Mouse (Mus musculus): ENCODE measurements around the gene Gm5148.
A peak's percentile ranks its signal among the peaks of the same experiment; 100 is the strongest.

Gene Gm5148

DNA sequence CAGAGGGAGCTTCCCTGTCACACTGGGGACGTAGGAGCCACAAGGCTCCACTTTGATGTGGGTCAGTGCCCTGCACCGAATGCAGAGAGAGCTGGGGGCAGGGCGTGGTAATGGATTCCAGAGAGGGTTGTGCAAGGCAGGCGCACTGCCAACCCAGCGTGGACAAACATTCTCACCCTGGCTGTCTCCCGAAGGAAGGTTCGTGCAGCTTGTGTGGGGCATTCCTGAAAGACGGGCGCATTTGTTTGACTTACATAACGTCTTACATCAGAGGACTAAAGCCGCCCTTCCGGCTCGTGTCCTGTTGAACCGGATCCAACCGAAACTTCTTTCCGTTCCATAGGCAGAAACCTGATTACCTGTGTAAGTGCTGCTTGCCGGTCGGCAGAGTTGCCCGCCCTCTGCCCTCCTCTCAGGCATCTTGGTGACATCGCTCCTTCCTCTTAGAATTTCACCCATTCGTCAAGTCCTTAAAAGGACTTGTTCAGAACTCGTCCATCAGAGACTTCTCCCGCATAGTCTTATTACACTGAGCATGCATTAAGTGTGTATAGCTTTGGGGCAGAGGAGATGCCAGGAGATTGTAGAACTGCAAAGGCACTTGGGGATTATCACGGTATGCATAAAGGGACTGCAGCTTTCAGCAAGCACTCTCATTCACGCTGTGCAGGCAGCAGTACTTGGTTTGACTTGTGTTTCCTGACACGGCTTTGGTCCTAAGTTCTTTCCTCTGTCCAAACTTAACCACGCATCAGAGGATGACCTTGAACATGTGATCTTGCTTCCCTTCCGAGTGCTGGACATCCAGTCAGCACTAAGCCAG lies 36.9 kb downstream of the Gm5148 start:
- DNase-seq = peak in 1 of 2 experiments; percentile 26

DNA sequence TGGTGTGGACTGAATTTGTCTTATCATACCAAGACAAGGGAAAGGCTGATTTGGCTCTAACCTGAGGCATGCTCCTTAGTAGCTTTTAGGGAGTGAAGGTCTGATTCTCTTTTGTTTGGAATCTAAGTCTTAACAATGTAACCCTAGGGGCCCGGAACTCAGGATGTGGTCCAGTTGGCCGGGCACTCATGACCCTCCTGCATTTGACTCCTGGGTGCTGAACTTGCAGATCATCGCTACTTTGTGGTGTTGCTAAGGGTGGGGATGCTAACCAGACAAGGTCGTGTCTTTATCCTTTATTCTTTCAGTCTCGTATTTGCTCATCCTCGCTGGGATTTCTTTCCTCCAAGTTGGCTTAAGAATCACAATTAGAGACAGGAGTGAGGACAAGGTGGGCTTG lies 37.5 kb downstream of the Gm5148 start:
- DNase-seq = no peak

DNA sequence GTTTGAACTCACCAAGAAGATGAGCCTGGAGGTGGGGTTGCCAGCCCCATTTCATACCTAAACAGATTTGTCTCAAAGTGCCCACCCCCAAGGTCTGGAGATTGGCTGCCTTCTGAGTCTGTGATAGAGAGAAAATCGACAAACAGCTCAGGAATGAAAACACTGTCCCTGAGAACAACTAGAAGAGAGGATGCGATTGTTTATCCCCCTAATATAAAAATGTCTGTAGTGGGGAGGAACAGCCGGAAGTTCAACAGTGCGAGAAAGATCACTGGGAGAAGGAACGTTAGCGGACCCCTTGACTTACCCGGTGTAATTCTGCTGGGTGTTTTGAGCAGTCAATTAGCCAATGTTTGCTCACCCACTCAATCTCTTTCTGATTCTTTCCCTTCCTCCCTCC lies 38.1 kb downstream of the Gm5148 start:
- DNase-seq = no peak

DNA sequence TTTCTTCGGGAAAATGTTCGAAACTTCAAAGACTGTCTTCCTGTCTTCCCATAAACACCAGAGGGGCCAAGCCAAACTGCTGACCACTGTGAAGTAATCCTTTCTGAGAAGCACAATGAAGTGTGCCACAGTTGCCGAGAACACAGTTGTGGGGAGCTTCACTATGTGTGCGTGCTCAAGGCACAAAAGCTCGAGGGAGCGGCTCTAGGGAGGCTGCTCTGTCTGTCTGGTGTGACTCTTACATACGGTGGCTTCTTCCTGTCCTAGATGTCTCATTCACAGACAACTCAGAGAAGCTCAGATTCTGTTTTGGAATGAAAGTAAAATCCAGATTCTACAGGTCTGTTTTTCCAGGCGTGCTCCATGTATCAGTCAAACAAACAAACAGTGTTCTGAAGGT lies 48.0 kb downstream of the Gm5148 start:
- DNase-seq = no peak

DNA sequence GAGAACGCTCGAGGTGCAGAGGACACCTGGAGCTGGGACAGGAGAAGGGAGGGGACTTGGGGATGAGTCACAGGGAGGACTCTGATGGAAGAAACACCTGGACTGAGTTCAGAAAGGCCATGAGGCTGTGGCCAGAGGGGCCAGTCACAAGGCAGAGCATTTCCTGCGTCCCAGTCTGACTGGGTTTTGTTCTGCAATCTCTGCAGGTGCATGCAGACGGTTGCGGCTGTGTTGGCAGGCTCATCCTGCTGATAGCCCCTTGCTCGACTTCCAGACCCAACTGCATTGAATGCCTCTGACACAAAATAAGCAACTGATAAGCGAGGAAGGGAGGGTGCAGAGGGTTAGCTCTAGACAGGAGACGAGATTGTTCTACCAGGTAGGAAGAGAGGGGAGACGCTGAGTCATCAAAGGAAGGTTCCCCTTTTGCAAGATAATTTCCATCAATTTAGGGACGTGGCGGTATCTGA lies 49.2 kb downstream of the Gm5148 start:
- DNase-seq = no peak

DNA sequence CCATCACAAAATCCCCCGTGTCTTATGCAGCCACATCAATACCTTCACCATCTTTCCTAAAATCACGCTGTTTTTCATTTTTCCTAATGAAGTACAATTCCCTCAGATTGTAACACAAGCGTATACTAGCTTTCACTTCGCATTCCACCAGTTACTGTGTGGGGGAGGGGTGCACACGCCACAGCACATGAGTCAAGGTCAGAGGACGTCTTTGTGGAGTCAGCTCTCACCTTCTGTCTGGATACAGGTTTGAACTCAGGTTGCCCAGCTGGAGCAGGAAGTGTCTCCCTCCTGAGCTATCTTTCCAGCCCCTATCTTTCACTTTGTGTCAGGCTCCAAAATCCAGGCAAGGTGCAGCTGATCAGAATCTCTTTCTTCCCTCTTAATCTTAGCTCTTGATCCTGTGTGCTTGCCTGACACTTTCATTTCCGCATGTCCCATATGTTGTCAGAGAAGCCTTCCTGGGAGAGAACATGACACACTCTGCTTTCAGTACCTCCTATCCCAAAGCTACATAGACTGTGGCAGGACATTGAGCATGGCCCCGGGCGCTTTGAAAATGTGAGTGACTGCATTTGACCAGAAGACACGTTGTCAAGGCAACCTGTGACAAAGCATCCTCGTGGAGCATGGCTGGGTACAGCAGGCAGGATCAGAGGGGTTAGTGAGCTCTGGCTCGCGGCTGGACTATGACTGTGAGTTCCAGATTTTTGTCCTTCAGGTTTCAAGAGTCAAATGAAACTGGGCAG lies 50.6 kb downstream of the Gm5148 start:
- no peak for DNase-seq

DNA sequence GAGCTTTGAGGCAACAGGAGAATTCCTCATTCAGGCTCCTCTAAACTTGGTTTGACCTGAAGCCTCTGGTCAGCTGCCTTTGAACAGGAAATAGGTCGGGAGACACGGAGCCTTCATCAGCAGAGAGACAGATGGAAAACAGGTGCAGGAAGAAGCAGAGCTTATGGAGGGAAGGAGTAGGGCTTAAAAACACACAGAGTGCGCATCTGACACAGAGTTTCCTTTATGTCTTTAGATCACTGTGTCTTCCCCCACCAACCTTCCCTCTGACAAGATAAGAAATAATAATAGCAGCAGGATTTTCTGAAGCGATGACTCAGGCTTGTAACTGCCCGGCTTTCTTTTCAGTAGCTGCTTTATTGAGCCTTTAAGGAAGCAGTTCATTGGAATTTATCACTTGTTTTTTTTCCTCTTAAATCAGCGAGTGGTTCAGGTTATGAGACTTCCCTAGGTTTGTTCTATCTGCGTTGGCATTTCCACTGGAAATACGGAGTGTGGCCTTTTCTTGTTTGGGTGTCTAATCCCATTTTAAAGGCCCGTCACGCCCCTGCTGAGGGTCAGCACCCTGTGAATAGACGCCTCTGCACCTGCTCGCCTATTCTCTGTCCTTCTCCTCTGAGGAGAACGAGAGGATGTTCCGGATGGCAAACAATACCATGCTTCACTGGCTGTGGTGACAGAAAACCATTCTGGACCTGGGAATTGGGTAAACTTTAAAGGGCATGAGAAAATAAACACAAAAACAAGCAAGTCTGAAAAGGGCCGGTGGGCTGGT lies 51.8 kb downstream of the Gm5148 start:
- DNase-seq = no peak

DNA sequence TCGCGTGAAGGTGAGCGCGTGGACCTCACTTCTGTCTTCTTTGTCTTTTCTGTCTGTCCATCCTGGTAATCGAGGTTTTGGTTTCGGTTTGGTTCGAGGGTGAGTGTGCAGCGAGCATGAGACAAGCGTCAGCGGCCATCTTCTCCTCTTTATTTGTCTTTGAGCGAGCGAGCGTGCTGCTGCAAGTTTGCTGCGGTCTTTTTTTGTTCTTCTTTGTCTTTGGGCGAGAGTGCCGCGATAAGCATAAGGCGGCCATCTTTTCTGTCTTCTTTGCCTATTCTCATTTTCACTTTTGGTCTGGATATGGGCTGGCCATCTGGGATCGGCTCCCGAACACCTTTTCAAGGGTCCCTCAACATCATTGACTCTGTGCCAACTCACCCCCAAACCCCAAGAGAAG lies 55.2 kb downstream of the Gm5148 start:
- DNase-seq = no peak

DNA sequence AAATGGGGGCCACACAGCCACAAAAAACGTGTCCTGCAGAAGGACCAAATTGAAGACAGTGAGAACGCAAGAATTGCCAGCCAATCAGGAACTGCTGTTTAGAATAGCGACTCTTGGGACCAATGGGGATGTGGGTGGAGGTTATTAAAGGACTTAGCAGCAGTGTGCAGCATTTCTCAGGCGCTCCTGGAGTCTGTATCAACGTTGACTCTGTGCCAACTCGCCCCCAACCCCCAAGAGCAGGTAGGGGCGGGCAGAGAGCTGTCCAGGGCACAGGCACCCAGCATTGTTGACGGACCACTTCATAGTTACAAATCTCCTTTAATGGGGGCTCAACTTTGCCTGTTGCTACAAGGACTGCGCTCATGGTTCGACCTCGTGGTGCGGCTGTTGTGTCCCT lies 55.6 kb downstream of the Gm5148 start:
- DNase-seq = no peak

DNA sequence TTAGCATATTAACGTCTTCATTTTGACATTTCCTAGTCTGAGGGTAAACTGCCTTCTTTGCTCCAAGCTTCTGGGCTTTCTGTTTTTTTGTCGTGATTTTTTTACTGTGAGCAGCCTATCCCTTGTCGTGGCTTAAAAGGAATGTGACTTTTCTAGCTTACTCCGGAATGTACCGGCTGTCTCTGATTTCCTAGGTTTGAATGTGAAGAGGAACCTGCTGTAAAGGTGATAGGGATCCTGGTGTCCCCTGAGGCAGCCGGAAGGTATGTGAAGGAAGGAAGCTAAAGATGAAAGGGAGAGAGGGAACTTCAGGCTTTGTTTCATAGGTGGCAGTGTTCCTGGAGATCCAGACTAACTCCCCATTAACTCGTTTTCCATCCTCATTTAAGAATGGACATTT lies 56.6 kb downstream of the Gm5148 start:
- no peak for DNase-seq

DNA sequence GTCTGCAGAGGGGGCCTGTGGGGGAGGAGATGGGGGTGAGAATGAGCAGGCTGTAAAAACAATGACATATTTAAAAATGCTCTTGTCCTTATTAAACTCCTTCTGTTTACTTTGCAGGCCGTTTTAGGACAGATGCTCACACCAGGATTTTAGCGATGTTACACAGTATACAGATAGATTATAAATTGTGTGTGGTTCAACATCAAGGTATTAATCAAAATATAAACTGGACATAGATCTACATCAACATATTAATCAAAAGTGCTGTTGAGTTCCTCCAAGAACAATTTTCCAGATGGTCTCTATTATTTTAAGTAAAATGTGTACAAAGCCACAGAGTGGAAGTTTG lies 57.2 kb downstream of the Gm5148 start:
- no peak for DNase-seq

DNA sequence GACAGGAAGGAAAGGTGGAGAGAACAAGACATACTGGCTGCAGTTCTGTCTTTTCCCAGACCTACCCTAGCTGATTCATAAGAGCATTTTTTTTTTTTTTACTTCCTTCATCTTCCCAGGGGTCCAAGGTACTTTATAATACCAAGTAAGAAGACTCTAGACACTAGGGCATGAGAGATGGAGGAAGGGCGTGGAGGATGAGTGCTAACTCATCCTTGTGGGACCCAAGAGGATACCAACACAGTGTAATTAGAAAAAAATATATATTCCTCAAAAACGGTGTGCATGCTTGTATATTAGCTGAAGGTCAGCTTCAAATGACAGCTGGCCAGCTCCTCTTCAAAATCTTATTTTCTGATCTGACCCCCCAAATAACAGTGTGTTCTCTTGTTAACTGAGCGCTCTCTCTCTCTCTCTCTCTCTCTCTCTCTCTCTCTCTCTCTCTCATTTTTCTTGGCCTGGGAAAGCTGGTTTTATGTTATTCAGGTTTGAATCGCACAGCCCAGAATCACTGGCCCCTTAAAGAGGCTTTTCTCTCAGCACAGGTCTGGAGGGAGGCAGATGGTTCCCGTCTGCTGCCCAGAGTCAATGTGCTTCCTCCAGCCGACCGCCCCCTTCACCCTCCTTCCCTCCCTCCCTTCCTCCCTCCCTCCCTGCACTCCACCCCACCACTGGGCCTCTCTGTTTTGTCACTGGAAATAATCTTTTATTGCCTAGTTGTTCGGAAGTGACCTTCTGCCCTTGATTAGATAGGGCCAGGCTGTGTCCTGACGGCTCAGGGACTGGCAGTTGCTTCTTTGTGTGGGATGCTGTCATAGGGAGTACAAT lies 57.8 kb downstream of the Gm5148 start:
- no peak for DNase-seq
